Mouse (Mus musculus) mouse trophoblast stem cell (cell line): ENCODE measurements around the gene Tbx5.

Experiments used
- in situ Hi-C, 2 experiments: fragments of 300-500 bp; cut with MseI, MboI; formaldehyde crosslinking; loops; 2 replicates in 1 of 2; 3 replicates in 1 of 2; pipeline ENCODE4 v1.15.1; 2025

Tbx5 gene

GRCm38 (mm10) chr5:119810994-119811690, 21.3 kb upstream of the Tbx5 start:
- in situ Hi-C loops, result no loop called here

GRCm38 (mm10) chr5:119815247-119815646, 17.2 kb upstream of the Tbx5 start:
- in situ Hi-C loops, result no loop called here

DNA sequence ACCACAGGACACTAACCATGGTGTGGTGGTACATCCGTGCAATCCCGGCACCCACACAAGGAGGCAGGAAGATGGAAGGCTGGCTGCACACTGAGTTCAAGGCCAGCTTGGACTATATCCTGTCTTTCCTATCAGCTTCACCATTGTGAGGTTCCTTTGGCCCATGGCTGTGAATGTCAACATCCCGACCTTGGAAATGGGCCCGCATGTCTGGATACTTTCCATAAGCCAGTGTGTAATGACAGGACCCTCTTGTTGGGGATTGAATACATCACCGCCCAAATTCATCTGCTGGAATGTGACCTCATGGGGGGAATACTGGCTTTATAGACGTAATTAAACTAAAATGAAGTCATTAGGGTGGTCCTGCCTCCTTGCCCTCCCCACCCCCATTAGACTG, 12.0 kb upstream of the Tbx5 start:
- in situ Hi-C loops, result no loop called here

DNA sequence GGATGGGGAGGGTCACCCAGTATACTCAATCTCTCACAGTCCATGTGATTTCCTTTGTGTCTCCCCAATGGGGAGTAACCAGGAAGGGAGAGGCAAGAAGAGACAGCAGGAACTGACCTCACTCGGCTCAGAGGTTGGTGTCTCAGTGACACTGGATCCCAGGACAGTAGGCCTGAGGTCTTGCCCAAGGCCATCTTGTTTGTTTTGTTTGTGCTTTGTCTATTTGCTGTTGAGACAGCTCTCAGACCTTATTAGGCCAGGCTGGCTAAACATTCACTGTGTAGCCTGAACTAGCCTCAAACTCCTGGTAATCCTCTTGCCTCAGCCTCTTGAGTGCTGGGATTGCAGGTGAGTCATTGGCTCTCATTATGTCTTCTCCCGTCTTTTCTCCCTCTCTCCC, 11.0 kb upstream of the Tbx5 start:
- in situ Hi-C loops, result no loop called here

- in situ Hi-C loops, result no loop called here
Observed at GRCm38 (mm10) chr5:119827341-119827740, 5.1 kb upstream of the Tbx5 start.

DNA sequence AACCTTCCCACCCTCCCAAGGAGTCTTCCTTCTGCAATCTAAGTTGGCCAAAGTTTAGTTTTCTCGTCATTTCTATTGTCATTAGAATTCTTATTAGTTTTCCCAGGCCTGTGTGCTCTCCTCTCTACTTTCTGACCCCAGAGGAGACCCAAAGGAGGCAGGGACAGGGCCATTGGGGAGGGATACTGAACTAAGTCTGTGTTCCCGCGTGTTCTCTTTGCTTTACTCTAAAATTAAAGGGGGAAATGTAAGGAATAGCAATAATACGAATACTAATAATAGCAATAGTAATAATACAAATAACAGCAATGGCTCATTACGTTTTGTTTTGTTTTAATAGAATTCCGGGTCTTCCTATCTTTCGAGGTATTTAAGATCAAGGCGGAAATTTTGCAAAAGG, 1.9 kb upstream of the Tbx5 start:
- in situ Hi-C loops, result no loop called here

- in situ Hi-C loops, result no loop called here
Observed at GRCm38 (mm10) chr5:119831201-119831771, 1.2 kb upstream of the Tbx5 start.

GRCm38 (mm10) chr5:119831791-119832478, 533 bp upstream of the Tbx5 start:
- in situ Hi-C loops, result no loop called here

DNA sequence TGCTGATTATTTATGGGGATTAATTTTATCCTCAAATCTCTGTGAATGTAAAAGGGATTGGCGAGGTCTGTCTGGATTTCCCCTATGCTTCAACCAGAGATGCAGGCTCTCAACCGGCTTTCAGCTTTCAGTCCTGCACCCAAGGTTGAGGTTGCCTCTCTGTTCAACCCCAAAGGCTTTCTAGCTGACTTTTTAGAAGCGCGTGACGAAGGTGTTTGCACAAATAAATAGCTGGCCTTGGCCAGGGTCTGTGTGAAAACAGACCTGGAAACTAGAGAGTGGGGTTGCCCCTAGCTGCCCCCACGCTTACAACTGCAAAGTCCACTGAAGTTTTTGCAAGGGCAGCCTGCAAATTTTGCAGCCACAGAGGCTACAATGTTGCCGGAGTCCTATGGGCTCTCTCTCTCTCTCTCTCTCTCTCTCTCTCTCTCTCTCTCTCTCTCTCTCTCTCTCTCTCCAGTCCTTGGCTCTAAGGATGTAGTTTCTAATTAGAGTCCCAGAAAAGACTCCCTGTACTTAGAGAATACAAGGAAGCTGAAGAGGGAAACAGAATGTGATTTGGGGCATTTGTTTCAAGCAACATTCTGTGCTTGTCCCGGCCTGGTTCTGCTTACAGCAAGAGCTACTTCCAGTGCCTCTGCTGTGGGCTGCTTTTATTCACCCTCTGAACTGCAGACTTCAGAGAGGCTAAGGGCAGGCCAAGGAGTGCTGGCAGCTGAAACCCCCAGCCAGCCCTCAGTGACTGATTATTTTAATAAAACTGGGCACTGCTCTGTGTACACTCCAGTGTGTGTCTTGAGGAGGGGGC, 959 bp downstream of the Tbx5 start:
- in situ Hi-C loops, result no loop called here

GRCm38 (mm10) chr5:119834031-119834403, 1.5 kb downstream of the Tbx5 start:
- in situ Hi-C loops, result no loop called here

GRCm38 (mm10) chr5:119835053-119835867, 2.8 kb downstream of the Tbx5 start:
- in situ Hi-C loops, result no loop called here

DNA sequence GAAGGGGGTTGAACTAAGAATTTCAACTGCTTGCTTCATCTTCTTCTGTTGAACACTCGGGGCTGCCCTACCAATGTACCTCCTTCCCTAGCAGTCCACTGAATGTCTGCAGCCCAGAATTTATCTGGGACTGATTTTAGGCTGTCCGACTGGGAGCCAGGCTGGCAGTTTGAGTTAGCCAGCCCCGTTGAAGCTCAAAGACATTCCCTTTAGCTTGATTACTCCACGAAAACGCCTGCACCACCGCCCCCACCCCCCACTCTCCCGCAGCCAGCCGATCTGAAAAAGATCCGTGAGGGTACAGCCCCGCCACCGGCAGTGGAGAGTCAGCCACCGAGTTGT, 3.4 kb downstream of the Tbx5 start:
- in situ Hi-C loops, result no loop called here

- in situ Hi-C loops, result no loop called here
Observed at GRCm38 (mm10) chr5:119836618-119837305, 4.3 kb downstream of the Tbx5 start.

GRCm38 (mm10) chr5:119837306-119837675, 4.8 kb downstream of the Tbx5 start:
- in situ Hi-C loops, result no loop called here

- in situ Hi-C loops, result no loop called here
Observed at GRCm38 (mm10) chr5:119837861-119838260, 5.4 kb downstream of the Tbx5 start.

DNA sequence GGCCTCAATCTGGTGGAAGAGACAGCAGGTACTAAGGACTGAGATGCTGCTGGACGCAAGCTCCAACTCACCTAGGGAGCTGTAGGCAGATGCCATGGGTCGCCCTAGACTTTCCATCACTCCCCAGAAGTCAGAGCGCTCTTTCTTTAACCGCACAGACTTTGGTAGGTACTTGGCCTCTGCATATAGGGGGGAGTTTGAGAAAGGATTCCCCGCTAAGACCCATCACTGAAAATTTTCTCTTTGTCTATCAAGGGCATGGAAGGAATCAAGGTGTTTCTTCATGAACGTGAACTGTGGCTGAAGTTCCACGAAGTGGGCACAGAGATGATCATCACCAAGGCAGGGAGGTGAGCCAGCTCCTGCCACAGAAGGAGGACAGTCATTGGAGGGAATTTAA, 6.0 kb downstream of the Tbx5 start:
- in situ Hi-C loops, result no loop called here

GRCm38 (mm10) chr5:119839156-119839555, 6.7 kb downstream of the Tbx5 start:
- in situ Hi-C loops, result no loop called here

DNA sequence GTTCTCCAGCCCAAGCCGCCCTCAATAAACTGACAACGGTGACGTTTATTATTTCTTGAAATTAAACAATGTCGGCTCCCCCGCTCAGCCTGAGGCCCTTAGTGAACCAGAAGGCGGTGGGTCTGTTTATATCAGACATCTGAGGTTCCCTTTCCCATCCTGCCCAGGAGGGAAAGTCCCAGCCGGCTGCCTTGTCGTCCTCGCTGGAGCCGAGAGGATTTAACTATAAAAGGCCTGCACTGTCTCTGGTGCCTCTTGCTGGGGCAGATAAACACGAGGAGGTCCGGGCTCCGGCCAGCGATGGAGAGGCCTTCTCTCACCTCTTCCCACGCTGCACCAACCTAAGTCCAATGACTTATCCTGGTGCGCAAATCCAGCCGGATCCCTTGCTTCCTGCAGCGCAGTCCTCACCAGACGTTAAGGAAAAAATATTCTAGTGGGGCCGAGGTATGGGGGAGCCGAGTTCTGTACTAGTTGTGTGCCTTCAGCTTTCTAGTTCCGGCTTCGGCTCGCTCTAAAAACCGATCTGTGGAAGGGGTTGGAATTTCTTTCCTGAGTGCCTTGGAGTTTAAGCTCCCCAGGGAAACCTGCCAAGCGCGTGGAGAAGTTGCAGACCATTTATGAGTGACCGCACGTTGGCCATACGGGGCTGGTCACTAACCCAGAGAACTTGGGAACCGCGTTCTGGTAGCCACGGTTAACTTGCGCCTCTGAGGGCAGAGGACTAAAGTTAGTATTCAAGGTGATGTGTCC, 7.3 kb downstream of the Tbx5 start:
- in situ Hi-C loops, result no loop called here

DNA sequence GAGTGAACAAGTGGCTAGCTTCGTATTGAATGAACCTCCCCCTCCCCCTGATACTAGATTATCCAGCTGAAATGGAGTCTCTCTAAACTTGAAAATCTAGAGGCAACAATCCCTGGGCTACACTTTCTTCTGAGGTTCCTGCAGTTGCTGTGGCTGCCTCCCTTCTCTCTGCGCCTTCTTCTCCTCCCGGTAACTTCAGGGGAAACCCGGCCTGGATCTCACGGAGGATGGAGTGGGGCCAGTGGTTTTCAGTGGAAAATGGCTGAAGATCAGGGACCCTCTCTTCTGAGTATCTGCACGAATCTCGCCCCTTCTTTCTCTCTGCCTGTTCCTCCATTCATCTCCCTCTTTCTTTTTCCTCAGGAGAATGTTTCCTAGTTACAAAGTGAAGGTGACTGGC, 7.9 kb downstream of the Tbx5 start:
- in situ Hi-C loops, result no loop called here
